Mouse (Mus musculus) gastrocnemius, adult 2 months (tissue): ENCODE data around the gene Hes2. TPM values are rescaled to one million over a fixed set of nuclear protein-coding genes. Genes with fewer than 3 reads are reported as not detected.

Source experiments
- DNase-seq: peaks from one replicate; pipeline ENCODE4 v3.0.0; 2022
- H3K27ac ChIP-seq: fragments of 200-600 bp; 2 replicates; pipeline ENCODE4 v1.8.1; 2022; ENCODE audit warnings: mild to moderate bottlenecking
- H3K4me3 ChIP-seq: fragments of 200-600 bp; 2 replicates; pipeline ENCODE4 v1.8.1; 2022; ENCODE audit warnings: mild to moderate bottlenecking, moderate library complexity
- CTCF ChIP-seq: fragments of 200-600 bp; IDR thresholded peaks from 2 replicates; pipeline ENCODE4 v1.8.1; 2022; ENCODE audit warnings: antibody characterized with exemption, mild to moderate bottlenecking, moderate library complexity
- intact Hi-C: fragments of 180-260 bp; cut with DNase I; formaldehyde crosslinking; loops from one replicate; pipeline ENCODE4 v1.15.1; 2025
- total RNA-seq, 2 experiments: library from RNA; stranded (reverse); gene quantifications; 2 replicates each; pipeline ENCODE4 v1.2.3; 2021

Gene Hes2
- total RNA-seq, 2 experiments from 2014 or later: not detected

GRCm38 (mm10) chr4:152135363-152135762 is 23.3 kb upstream of the Hes2 start:
- intact Hi-C loops: no loop called here

DNA sequence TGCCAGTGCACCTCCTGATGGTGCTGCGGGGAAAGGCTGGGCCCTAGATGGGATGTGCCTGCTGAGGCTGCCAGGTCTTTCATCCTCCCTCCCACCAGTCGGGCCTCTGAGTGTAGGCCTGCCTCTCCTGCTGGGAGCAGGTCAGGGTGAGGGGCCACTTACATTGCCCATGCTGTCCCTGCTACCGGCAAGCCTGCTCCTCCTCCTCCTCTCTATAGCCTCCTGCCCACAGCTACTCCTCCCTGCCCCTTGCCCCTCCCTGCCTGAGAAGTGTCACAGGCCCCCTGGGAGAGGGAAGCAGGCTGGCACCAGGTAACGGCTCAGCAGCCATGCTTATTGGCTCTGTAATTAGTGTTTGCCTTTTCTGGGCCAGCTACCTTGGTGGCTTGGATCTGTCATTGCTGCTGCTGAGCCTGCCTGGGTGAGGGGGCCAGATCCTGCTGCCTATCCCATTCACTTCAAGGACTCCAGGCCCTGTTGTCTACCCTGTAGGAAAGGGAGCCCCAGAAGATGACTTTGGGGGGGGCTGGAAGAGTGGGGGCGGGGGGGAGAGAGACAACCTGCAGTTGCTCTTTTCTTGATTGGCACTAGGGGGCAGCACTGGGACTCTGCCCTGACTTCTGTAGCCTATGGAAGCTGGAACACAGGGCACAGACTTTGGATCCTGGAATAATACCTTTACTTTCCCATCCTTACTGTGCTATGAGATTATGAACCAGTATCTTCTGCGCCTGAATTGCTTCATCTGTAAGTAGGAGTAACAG is 22.4 kb upstream of the Hes2 start:
- TF ChIP-seq CTCF: peak; percentile 77
- no peak overlapping the region for H3K4me3 ChIP-seq
- intact Hi-C loops: no loop called here

More at GRCm38 (mm10) chr4:152135363-152135762, 23.3 kb upstream of the Hes2 start:
- no peak for TF ChIP-seq CTCF
- no peak for DNase-seq
- Histone ChIP-seq H3K4me3 (no peak overlapping the region), H3K27ac (no peak overlapping the region)

DNA sequence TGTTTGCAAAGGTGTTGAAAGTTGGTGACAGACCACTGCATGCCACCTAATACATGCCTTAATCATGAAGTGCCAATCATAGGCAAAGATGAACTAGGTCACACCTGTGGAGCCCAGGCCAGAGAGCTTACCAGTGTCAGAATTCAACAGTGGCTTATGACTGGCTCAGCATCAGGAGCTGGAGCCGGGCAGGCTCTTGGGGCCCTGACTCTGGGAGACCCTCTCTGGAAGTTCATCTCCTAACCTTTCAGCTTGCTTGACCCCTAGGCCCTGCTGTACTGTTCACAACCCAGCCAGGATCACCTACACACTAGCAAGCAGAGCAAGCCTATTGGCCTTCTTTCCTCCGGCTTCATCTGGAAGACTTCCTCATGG is 21.8 kb upstream of the Hes2 start:
- no peak overlapping the region for H3K27ac ChIP-seq
- intact Hi-C loops: no loop called here

More for the DNA sequence above, 22.4 kb upstream of the Hes2 start:
- no peak overlapping the region for H3K27ac ChIP-seq
- DNase-seq: no peak

DNA sequence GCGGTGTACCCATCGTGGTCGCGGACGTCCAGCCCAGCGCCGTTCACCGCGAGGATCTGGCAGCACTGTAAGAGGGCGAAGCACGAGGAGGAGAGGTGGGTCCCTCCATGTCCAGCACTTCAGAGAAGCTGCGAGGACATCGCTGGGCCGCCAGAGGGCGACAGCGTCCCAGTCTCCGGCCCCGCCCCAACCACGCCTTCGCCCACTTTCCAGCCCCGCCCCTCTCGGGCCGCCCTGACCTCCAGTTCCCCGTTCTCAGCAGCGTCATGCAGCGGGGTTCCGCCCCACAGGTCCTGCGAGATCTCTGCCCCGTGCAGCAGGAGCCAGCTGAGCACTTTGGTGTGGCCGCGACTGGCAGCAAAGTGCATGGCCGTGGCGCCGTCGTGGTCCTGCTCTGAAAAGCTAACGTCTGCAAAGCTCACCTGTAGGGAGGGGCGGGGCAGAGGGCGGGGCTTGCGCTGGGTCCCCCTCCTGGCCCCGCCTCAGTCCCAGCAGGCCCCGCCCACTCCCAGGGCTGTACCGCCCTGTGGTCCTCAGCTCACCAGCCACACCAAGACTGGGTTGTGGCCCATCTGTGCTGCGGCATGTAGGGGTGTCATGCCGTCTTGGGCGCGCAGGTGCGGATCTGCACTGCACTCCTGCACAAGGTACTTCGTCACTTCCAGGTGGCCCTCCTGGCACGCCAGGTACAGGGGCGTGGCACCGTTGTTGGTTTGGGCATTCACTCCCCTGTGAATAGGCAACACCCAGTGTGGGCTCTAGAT is 20.0 kb upstream of the Hes2 start:
- intact Hi-C loops: no loop called here
- Histone ChIP-seq H3K4me3 (peak overlapping the region; percentile 74), H3K27ac (peak overlapping the region; percentile 59; the same call in 1 of the 2 replicates)
- TF ChIP-seq CTCF: no peak; the same call in 1 of the 2 replicates
- peak; percentile 93 for DNase-seq

More for the DNA sequence above, 21.8 kb upstream of the Hes2 start:
- no peak for DNase-seq
- H3K4me3 ChIP-seq: no peak overlapping the region
- no peak for TF ChIP-seq CTCF

DNA sequence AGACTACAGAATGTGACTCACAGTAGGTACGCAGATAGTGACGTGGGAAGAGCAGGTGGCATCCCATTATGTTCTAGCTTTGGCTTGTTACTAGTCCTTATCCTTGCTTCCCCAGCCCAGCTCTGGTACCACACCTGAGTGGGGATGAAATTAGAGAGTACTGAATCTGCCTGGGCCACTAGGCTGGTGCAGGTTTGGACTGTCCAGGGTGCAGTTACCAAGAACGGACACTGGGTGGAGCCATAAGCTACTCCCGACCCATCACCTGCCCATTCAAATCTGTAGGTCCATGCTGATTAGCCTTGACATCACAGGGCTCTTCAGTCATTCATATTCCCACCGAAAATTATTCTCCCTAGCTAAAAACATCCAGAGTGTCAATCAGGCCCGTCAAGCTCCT is 18.2 kb upstream of the Hes2 start:
- peak; percentile 84 for TF ChIP-seq CTCF
- Histone ChIP-seq H3K4me3 (no peak overlapping the region), H3K27ac (no peak overlapping the region)
- DNase-seq: no peak
- intact Hi-C loops: no loop called here

DNA sequence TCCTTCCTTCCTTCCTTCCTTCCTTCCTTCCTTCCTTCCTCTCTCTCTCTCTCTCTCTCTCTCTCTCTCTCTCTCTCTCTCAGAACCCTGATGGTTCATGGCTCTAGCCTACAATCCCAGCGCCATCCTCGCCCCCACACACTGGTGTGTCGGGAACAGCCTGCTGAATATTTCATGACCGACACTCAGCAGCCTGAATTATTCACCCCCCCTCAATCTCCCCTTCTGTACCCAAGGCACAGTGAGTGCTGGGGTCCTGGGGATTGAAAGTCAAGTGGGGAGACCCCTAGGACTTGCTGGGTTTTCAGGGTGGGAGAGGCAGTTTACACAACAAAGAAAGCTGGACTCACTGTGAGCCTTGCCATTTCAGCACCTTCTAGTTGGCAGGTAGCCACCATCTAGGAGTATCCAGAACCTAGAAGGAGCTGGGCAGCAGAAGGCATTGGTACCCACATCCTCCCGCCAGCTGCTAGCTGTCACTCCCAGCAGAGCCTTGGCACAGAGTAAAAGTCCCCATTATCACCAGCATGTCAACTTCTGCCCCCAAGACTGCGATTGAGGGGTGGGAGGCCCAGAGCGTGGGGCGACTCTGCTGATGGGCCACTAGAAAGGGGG is 17.0 kb upstream of the Hes2 start:
- intact Hi-C loops: no loop called here
- no peak for TF ChIP-seq CTCF
- DNase-seq: no peak
- Histone ChIP-seq H3K27ac (no peak overlapping the region), H3K4me3 (no peak overlapping the region)

- Histone ChIP-seq H3K27ac (no peak overlapping the region), H3K4me3 (no peak overlapping the region)
- no peak; the same call in 1 of the 2 replicates for TF ChIP-seq CTCF
- DNase-seq: no peak
- intact Hi-C loops: no loop called here
Observed at GRCm38 (mm10) chr4:152143632-152144031, 15.0 kb upstream of the Hes2 start.

DNA sequence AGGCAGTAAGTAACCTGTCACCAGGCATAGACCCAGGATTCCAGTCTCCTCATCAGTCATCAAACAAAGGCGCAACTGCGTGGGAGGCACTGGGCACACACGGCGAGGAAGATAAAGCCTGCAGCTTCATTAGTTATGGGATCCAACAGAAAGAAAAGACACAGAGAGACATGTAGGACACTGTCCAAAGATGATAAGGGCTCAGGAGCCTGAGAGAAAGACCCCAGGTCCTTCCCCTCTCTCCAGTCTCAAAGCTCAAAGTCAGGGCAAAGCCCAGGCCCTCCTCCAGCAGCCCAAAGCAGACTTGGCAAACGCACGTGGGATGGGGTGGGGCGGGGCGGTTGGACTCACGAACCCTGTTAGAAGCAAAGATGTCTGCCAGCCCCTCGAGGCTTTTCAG is 13.2 kb upstream of the Hes2 start:
- no peak for DNase-seq
- no peak overlapping the region for H3K4me3 ChIP-seq
- no peak for TF ChIP-seq CTCF
- intact Hi-C loops: no loop called here
- H3K27ac ChIP-seq: peak overlapping the region; percentile 58; the same call in 1 of the 2 replicates

DNA sequence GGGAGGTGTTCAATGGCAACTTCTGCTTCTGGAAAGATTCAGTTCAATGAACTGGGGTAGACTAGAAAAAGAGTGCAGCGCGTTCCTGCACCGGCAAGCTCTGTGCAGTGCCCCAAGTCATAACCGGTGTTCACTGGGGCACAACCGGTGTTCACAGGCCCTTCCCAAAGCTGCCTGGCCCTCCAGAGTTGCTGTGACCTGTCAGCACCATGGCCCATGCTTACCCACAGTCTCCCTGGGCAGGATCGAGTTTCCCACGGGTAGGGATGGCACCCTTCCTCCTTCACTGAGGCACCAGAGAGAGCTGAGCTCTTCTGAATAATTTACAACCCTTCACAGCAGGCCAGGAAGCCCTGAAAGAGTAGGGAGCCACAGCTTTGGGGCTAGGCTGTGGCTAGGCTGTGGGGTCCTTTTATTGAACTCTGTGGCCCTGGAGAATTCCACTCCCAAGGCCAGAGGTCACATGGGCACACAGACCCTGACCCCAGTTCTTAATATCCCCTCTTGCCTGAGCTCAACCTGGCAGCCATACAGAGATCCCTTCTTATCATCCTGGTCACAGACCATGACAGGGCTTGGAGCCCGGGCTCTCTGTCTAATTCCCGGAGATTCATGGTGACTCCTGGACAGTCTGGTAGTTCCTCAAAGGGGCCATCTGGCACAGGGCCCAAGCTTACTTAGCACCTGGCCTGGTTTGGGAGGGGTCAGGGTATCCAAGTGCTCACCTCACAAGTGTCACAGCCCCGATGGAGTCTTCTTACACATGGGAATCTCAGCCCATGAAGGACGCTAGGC is 12.4 kb upstream of the Hes2 start:
- TF ChIP-seq CTCF: no peak
- peak; percentile 52 for DNase-seq
- Histone ChIP-seq H3K4me3 (no peak overlapping the region), H3K27ac (peak overlapping the region; percentile 58; the same call in 1 of the 2 replicates)
- intact Hi-C loops: no loop called here

- intact Hi-C loops: no loop called here
- Histone ChIP-seq H3K4me3 (no peak overlapping the region), H3K27ac (no peak overlapping the region)
- no peak for TF ChIP-seq CTCF
- DNase-seq: no peak
Observed at GRCm38 (mm10) chr4:152150546-152150945, 8.1 kb upstream of the Hes2 start.

DNA sequence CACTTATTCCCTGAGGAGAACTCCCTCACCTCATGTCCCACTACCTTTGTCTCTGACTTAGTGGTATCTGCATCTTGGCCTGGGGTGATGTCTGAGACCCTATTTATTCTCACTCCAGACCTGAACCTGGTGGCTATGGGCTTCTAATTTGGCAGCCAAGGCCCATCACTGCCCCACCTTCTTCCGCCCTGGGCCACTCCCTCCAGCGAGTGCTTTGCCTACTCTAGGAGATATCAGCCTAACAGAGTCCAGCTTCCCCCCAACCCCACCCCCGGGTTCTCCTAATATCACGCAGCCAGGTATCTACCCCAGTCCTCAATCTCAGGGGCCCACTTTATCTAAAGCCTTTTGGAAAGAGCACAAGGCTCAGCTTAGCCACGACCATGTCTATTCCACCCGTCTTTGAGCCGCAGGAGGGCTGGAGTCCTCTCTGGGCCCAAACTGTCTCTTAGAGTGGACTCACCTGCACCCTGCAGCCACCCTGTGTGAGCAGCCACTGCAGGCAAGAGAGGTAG is 7.2 kb upstream of the Hes2 start:
- intact Hi-C loops: no loop called here
- no peak overlapping the region for H3K27ac ChIP-seq
- TF ChIP-seq CTCF: no peak
- no peak for DNase-seq
- H3K4me3 ChIP-seq: peak overlapping the region; percentile 62

DNA sequence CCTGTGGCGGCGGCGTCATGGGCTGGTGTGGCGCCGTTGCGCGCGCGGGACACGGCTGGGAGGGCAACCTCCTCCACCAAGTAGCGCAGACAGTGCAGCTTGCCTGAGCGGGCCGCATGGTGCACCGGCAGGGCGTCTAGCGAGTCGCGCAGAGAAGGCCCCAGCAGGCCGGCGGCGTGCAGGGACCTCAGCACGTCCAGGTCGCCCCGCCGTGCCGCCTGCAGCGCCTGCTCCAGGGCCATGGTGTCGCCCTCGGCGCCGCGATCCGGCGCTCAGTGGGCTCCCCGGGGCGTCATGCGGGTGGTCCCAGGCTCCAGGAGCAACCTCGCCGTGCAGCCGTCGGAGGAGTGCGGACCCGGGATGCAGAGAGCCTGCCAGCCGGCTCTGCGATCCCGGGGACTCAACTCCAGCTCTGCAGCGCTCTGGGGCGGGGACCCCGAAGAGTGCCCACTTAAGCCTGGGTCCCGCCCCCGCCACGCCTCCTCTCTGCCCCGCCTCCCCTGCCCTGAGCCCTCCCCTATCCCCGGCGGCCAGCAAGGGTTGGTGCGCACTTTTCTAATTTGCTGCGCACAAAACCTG is 6.6 kb upstream of the Hes2 start, which contains the start of gene Espn:
TSS of gene Espn (minus strand) at position 406 of the 579 bp plus-strand sequence.
- peak; percentile 58 for DNase-seq
- peak within 1 kb of the TSS; percentile 62 for H3K4me3 ChIP-seq
- H3K27ac ChIP-seq: no peak within 1 kb of the TSS
- intact Hi-C loops: no loop called here
- TF ChIP-seq CTCF: no peak
